Mouse (Mus musculus) 3134 (cell line): ENCODE data around the gene Mef2c.

Experiments used
- DNase-seq: peaks from one replicate; pipeline ENCODE4 v3.0.0-alpha.2; 2011; ENCODE audit warnings: low spot score; ENCODE audit not compliant: insufficient read length; ENCODE audit errors: extremely low read depth

Gene Mef2c

DNA sequence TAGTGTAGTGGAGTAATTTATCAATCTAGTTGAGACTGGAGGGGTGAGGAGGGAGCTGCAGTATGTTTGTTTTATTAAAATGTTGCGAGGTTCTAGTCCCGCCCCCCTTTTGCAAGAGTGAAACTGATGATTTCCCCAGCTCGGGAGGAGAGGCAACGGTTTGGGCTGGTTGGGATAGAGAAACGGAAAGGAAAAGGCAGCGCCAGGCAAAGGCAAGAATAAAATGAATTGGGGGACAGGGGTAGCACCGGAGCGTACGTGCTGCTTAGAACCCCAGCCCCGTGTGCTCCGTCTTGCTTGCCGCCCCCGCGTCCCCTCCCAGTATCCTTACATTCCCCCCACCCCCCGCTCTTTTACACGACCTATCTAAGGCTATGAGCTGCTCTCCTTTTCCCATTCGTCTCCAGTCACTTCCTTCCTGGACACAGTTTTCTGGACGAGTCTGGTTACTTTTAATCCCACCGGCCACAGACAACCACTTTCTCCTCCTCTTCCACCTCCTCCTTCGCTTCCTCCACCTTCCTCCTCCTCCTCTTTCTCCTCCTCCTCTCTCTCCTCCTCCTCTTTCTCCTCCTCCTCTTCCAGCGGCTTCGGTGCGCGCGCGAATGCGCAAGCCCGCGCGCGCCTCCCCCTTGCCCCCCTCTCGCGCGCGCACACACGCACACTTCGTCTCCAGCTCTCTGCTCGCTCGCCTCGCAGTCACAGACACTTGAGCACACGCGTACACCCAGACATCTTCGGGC lies 20.5 kb downstream of the Mef2c start:
- DNase-seq: peak; percentile 95

DNA sequence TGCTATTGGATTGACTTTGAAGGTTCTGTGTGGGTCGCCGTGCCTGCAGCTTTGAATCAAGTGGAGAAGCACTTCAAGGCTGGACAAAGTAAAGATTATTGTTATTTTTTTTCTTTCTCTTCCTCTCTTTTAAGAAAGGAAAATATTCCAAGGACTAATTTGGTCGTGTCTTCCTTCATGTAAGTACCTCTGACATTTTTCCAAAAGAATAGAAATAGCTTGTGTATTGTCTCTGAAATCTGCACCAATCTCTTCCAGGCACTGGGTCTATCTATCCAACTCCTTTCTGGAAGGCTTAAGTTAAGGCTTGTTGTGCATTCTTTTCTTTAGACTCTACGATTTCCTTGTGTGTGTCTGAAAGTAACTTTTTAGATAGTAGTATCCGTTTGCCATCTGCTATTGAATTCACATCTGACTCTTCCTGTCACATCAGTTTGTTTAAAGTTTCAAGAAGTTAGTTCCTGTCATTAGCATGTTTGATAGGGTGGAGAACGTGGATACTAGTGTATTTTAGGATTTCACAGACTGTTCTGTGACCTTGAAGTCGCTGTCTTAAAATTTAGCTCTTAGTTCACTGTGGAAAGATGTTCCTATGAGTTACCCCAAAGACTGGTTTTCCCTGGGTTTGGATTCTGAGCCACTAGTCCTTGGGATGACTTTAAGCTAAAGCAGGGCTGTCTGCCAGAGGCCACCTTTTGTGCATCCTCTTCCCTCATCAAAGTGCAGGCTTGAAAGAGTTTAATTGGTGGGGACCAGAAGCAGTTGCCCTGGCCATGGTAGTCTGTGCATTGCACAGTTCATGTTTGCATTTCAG lies 21.3 kb downstream of the Mef2c start:
- no peak for DNase-seq

DNA sequence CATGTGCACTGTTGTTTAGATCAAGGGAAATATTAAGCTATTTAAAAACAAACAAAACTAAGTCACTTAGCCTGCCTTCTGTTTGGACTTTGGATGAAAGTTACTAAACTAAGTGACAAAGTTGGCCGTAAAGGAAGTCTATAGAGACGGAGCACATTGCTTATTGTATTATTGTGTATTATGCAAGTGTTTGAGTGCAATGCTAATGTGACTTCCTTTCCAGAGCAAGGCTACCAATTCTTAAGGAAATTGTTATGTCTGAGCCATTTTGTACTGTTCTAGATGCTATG lies 21.8 kb downstream of the Mef2c start:
- no peak for DNase-seq

DNA sequence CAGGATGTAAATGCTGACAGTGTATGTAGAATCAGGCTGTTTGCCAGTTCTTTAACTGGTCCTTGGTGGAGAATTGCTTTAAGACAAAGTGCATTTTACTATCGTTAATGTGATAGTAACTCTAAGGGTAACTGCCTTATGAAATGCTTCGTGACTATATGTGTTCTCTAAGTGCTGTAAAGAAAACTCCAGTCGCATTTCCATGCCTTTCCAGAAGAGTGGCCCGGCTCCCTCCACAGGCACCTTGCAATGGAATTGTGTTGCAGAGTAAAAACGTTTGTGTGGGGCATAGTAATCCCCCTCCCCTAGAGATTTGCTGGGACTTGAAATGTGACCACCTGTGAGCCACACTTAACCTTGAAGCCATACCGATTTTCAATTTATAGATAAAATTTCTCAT lies 22.2 kb downstream of the Mef2c start:
- no peak for DNase-seq

DNA sequence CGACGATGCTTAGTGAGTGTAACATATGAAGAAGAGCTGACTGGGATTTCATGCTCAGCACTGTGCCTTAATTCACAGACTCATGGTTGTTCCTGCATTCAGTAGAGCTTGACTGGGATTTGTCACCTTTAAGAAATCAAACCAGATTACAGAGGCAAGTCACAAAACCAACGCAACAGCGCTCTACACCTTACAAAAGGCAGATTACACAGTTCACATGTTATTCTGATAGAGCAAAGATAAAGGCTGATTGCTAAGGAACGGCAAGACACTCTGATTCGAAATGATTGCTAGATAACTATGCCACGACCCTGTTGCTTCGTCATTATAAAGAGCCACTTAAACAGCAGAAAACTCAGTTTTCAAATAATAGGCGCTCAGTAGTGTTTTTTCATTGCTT lies 24.1 kb downstream of the Mef2c start:
- DNase-seq: no peak

DNA sequence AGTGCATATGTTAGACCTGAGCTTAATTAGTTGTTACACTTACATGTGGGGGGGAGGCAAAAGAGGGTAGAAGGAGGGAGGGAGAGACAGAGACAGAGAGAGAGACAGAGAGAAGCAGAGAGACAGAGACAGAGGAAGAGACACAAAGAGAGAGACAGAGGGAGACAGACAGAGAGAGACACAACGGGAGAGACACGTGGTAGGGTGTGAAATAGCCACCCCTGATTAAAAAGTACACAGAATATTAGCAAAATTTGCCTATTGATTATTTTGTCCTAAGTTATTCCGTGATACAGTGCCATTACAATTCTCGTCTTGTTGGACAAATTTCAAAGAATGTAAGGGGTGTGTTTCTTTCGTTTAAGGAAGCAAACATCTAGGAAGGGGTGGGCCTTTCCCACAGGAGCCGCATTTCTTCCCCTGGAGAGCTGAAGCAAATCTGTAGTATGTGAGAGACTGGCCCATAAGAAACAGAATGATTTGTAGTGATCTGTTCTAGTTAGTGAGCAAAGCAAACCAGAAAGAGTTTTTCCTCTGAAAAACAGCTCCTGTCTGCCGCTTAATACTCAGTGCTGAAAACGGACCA lies 26.0 kb downstream of the Mef2c start:
- DNase-seq: peak; percentile 26

GRCm38 (mm10) chr13:83530889-83531288 lies 27.1 kb downstream of the Mef2c start:
- DNase-seq: no peak

DNA sequence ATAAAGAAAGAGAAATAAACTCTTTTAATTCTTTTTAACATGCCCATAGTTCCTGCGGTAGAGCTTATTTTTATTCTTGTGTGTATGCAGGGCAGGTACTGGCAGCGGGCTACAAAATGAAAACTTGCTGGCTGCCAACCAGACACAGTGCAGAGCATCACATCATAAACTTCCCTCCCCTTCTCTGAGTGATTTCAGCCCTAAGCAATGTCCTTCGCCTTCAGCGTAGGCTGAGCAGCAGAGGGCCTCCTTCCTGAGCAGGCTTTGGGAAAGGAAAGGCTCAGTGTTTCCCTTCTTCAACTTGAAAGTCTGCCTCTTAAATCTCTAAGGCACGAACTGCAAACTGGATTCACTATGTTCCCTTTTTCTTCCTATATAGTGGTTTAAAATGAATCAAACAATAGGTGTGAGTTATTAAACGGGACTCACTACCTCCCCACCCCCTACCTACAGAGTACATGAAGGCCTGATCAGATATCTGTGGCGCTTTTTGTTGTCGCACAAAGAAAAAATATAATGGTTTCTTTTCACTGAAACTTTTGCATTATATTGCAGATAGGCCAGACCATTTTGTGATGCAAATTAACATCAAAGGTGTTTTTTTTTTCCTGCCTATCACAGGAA lies 28.2 kb downstream of the Mef2c start:
- peak; percentile 48 for DNase-seq

DNA sequence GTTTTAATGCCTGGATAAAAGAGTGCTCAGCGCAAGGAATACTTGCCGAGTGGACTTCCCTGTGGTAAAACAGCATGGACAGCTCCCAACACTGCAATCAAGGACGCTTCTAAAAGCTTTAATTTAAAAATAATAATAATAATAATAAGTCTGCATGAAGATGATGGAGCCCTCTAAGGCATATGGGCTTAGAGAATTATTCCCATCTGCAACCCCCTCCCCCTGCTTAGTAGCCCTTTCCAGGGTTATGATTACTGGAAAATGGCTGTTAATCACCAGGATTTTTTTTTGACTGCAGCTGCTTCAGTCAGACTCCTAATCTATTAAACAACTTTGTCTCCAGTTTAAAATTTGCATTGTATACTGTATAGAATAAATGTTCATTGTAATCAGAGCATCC lies 32.5 kb downstream of the Mef2c start:
- no peak for DNase-seq

DNA sequence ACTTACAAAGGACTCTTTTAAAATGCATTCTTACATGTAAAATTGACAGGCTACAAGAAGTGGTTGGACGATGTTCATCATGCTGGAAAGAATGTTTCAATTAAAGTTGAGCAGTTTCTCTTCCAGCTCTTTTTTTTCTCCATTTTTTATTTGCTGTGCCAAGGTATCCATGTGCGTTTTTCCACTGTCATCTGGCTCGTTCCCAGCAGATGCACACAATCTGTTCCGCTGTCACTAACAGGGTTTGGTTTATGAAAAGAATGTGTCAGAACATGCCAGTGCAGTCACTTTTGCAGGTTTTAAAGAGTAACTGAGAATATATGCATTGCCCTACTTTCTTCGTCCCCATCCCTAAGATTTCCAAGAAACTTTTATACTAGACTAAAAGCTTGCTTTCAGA lies 33.3 kb downstream of the Mef2c start:
- DNase-seq: no peak

DNA sequence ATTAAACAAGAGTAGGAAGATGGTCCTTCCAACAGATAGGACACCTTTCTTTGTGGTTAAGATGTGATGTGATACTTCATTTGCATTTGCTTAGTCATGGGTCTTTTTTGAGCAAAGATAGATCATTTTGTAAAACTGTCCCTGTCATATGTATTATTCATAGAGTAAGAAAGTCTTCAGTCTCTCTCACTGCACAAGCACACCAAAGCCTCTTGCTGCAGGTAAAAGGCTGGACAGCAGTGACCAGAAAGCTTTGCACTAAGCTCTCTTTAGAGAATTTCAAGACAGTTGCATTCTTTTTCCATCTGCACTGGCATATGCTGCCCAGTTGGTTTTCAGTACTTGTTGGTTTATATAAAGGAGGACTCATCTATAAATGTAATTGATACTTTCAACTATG lies 36.1 kb downstream of the Mef2c start:
- no peak for DNase-seq

DNA sequence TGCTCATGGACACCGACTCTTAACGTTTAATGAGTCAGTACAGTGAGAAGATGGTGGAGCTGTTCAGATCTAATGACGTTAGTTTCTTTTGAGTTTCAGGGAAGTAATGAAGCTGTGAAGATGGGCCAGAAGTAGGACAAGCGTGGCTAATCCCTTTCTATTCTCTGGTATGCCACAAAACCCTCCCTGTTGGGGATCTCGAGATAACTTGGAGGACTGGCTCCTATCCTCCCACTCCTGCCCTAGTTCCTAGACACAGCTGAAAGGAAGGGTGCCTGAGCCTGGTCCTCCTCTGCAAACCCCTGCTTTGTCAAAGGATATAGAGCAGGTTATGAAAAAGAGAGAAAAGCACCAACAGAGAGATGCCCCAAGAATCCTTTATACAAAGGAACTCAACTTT lies 38.8 kb downstream of the Mef2c start:
- no peak for DNase-seq

DNA sequence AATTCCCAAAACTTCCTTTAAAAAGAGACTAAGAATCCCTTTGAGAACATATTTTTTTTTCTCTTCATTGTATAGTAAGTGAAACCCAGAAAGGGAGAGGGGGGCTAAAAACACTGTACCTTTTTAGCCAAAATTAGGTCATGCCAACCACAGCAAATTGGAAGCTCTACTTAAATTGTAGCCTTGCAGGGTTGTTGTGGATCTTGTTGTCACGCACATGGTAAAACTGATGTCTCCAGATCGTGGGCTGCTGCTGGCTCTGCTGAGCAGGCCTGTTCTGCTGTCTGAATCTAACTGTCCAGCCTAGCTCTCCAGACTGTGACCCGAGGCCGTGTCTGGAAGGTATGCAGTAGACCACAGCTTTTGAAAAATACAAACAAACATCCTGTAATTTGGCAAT lies 40.9 kb downstream of the Mef2c start:
- DNase-seq: no peak

DNA sequence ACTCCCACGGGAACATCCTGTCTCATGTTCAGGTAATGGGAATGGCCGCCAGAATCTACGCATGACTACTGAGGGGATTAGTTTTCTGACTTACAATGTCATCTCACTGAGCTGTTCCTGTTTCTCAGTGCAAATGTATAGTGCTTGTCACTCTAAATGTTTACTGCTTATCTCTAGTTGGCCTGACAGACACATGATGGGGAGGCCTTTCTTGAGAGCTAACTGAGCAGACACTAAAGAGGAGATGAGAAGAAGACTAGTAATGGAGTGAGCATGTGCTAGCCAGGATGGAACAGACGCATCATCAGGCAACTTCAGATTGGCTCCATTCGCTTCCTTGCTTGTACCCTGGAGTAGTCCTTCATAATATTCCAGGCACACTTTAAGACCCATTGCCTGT lies 43.0 kb downstream of the Mef2c start:
- no peak for DNase-seq

DNA sequence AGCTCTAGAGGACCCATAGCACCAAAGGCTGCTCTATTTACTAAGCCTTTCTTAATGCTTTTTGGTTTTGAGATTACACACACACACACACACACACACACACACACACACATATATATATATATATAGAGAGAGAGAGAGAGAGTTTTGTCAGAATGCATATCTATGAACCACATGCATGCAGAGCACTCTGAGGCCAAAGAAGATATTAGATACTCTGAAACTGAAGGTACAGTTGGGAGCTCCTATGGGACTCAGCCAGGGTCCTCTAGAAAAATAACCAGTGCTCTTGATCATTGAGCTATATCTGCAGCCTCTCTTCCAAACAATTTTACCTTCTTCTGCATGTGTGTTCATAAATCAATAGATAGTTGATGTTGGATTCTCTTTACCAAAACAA lies 47.4 kb downstream of the Mef2c start:
- DNase-seq: no peak

DNA sequence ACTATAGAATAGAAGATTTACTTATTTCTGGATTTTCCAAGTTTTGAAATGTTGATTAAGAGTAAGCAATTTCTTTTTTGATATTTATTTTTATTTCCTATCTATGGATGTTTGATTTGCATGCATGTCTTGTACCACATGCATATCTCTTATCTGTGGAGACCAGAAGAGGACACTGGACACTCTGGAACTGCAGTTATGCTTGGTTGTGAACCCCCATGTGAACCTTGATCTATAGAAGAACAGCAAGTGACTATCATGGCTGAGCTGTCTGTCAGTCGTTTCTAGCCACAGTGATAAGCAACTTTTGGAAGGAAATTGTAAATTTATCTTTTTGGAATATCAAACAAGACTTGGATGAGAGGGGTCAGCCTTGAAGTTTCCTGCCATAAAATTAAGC lies 48.2 kb downstream of the Mef2c start:
- no peak for DNase-seq

- DNase-seq: no peak
Observed at GRCm38 (mm10) chr13:83563261-83563660, 59.4 kb downstream of the Mef2c start.

DNA sequence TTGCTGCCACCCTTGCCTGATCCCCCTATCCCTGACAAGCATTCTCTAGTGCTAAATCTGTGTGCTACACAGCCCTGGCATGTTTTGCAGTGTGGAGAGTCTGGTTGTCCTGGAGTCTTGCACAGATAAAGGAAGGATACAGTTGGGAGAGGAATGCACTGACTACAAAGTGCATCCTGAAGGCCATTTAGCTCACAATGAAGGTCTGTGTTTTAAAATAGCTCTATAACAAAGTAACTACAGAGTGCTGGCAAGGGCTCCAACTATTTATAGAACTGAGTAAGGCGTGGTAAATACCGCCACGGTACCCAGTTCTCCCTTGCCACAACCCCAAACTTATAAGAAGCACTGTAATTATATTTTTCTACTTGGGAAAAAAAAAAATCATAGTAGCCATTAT lies 61.9 kb downstream of the Mef2c start:
- DNase-seq: no peak

GRCm38 (mm10) chr13:83566180-83566579 lies 62.3 kb downstream of the Mef2c start:
- no peak for DNase-seq

- DNase-seq: no peak
Observed at GRCm38 (mm10) chr13:83566834-83567534, 63.1 kb downstream of the Mef2c start.

GRCm38 (mm10) chr13:83567681-83568080 lies 63.8 kb downstream of the Mef2c start:
- DNase-seq: no peak
